Mouse (Mus musculus) R1 (cell line): ENCODE measurements around the gene Impdh2.
"Not testable (repeated sequence)": the region's sequence is repeated elsewhere in the genome, so short reads cannot be mapped to it uniquely, and the experiment has no call there.

Experiments
- DNase-seq: peaks from one replicate; pipeline ENCODE4 v3.0.0-alpha.2; 2018; ENCODE audit warnings: low read depth, low spot score

The Impdh2 gene

DNA sequence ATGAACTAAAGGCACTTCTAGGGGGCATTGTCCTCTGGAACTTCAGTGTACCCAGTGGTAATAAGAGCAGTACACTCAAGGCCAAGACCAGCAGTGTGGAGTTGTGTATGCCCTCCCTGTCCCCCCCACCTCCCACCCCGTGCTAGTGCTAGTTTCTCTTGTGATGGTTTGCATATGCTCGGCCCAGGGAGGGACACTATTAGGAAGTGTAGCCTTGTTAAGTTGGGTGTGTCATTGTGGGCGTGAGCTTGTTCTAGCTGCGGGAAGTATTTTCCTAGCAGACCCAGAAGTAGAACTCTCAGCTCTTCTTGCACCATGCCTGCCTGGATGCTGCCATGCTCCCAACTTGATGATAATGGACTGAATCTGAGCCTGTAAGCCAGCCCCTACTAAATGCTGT, 41.9 kb downstream of the Impdh2 start:
- DNase-seq = peak; percentile 62

DNA sequence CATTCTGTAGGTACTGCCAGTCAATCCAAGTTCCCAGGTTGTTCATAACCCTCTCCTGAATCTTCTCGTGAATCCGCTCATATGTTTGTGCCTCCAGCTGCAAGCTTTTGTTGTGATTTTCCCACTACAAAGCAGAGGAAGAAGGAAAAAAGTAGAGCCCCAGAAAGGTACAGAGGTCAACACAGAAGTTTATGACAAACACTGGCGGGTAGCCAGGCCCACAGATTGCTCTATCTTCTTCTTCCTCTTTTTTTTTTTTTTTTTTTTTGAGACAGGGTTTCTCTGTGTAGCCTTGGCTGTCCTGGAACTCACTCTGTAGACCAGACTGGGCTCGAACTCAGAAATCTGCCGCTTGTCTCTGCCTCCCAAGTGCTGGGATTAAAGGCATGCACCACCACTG, 47.8 kb downstream of the Impdh2 start:
- DNase-seq = not testable (repeated sequence)

- DNase-seq = no peak
These were observed 48.8 kb downstream of the Impdh2 start for GRCm38 (mm10) chr9:108608889-108609288.

- no peak for DNase-seq
These were observed 51.4 kb downstream of the Impdh2 start for GRCm38 (mm10) chr9:108611488-108611887.
